In the genomic region with DNA sequence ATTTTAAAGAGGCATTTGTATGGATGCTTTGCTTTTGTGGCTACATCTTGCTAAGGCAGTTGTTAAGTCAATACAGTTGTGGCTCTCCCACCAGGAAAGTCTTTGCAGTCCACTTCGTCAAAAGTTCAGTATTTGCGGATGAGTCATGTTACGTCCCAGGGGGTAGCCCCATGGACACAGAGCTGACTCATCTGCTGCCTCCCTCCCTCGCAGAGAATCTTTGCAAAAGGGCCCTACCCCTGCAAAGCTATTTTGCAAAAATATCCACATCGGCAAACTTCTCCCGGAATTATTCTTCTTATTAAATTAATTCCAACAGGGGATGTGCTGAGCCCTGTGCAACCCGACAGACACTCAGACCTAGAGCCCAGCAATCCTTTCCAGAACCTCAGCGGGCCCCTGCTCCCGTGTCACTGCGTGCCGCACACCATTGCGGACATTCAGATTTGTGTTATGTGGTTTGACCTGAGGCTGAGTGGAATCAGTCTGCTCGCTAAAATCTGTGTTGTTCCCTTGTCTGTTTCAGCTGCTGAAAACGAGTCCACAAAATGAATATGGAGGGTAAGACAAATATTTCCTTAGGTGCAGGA, we compare ENCODE assay signal across 15 mouse cellular contexts. TPM values are rescaled to one million over a fixed set of nuclear protein-coding genes. Genes with fewer than 3 reads are reported as not detected.
DNase-seq lines count a peak whose midpoint lies in the region; ATAC-seq and TF ChIP-seq lines count a peak whose summit lies in the region.
"Had no signal": no experiment of that assay in that cellular context is flagged by ENCODE, and none has a peak within 500 bp of the region (broad histone marks: within the 10 kb centered on the region; RNA-seq: fewer than 3 reads in every experiment).

No protein-coding gene starts in this region.

- ATAC-seq in hindbrain, postnatal 0 days = no peak
- no peak for ATAC-seq in hindbrain, embryonic 14.5 days (ENCODE audit: low FRiP score)
- ATAC-seq: midbrain, embryonic 16.5 days had no signal

- H3K4me3 ChIP-seq in testis, adult 2 months (ENCODE audit: control insufficient read depth, low read depth, low read length) = no peak overlapping the region
- peak overlapping the region; percentile 48 for H3K4me3 ChIP-seq in gastrocnemius, adult 2 months
- H3K4me3 ChIP-seq in hindbrain, postnatal 0 days (ENCODE audit: low read length) = no peak overlapping the region
- H3K4me3 ChIP-seq in hindbrain, embryonic 14.5 days (replicated peaks; ENCODE audit: low read length) = no peak overlapping the region
- H3K4me3 ChIP-seq: heart, embryonic 15.5 days; neural tube, embryonic 15.5 days had no signal

- H3K36me3 ChIP-seq in testis, adult 2 months (ENCODE audit: control insufficient read depth, insufficient read depth, low read length) = no peaks in the 10 kb centered on the region
- H3K36me3 ChIP-seq in hindbrain, postnatal 0 days (ENCODE audit: insufficient read depth, low read length) = no peaks in the 10 kb centered on the region
- H3K36me3 ChIP-seq in hindbrain, embryonic 14.5 days (replicated peaks; ENCODE audit: control insufficient read depth, insufficient read depth) = no peaks in the 10 kb centered on the region
- H3K36me3 ChIP-seq: heart, embryonic 15.5 days; neural tube, embryonic 15.5 days had no signal

- no peaks in the 10 kb centered on the region for H3K9me3 ChIP-seq in hindbrain, postnatal 0 days (ENCODE audit: low read length)
- H3K9me3 ChIP-seq in hindbrain, embryonic 14.5 days (ENCODE audit: control insufficient read depth, low read length) = no peaks in the 10 kb centered on the region
- H3K9me3 ChIP-seq: heart, embryonic 15.5 days; neural tube, embryonic 15.5 days had no signal

- peaks cover 6% of the 10 kb centered on the region; the same call in 1 of the 2 replicates for H3K27me3 ChIP-seq in testis, adult 2 months (ENCODE audit: control insufficient read depth, insufficient read depth, low read length)
- peaks cover 30% of the 10 kb centered on the region for H3K27me3 ChIP-seq in hindbrain, postnatal 0 days (ENCODE audit: insufficient read depth, low read length)
- H3K27me3 ChIP-seq in hindbrain, embryonic 14.5 days (ENCODE audit: control insufficient read depth, insufficient read depth, low read length) = peaks cover 41% of the 10 kb centered on the region
- H3K27me3 ChIP-seq: heart, embryonic 15.5 days had no signal

- no peak for TF ChIP-seq POLR2A in testis, adult 2 months (IDR thresholded peaks at IDR 0.05; ENCODE audit: control insufficient read depth, low read depth, low read length)

- peak overlapping the region; percentile 0; the same call in 1 of the 2 replicates for H3K27ac ChIP-seq in testis, adult 2 months (ENCODE audit: control insufficient read depth, insufficient read depth, low read depth, low read length)
- peak overlapping the region; percentile 74 for H3K27ac ChIP-seq in gastrocnemius, adult 2 months
- no peak overlapping the region for H3K27ac ChIP-seq in hindbrain, postnatal 0 days
- H3K27ac ChIP-seq in hindbrain, embryonic 14.5 days = no peak overlapping the region
- H3K27ac ChIP-seq: liver, embryonic 14.5 days; macrophage; neural tube, embryonic 15.5 days had no signal

- no peak overlapping the region for H3K9ac ChIP-seq in hindbrain, postnatal 0 days (replicated peaks; ENCODE audit: low read length)
- H3K9ac ChIP-seq in hindbrain, embryonic 14.5 days = no peak overlapping the region
- H3K9ac ChIP-seq: heart, embryonic 15.5 days; liver, embryonic 14.5 days; neural tube, embryonic 15.5 days had no signal

- TF ChIP-seq CTCF in testis, adult 2 months (IDR thresholded peaks at IDR 0.05; ENCODE audit: control insufficient read depth, insufficient read depth, insufficient replicate concordance, low read depth, low read length) = no peak
- no peak for TF ChIP-seq CTCF in gastrocnemius, adult 2 months (IDR thresholded peaks at IDR 0.05)
- TF ChIP-seq CTCF in hindbrain, postnatal 0 days (IDR thresholded peaks at IDR 0.05; ENCODE audit: low read depth) = no peak

- intact Hi-C loops in gastrocnemius, adult 2 months (cut with DNase I) = no loop called here

- H3K4me2 ChIP-seq in hindbrain, postnatal 0 days (ENCODE audit: low read depth, low read length) = no peak overlapping the region
- H3K4me2 ChIP-seq in hindbrain, embryonic 14.5 days (replicated peaks) = no peak overlapping the region
- H3K4me2 ChIP-seq: heart, embryonic 15.5 days; neural tube, embryonic 15.5 days had no signal

- H3K4me1 ChIP-seq in testis, adult 2 months (ENCODE audit: control insufficient read depth, insufficient read depth, low read length) = peaks cover 11% of the 10 kb centered on the region
- H3K4me1 ChIP-seq in hindbrain, postnatal 0 days (ENCODE audit: insufficient read depth, low read length) = peaks cover 9% of the 10 kb centered on the region
- no peaks in the 10 kb centered on the region; the same call in 1 of the 2 replicates for H3K4me1 ChIP-seq in hindbrain, embryonic 14.5 days (replicated peaks; ENCODE audit: control insufficient read depth, insufficient read depth, low read length)

- 74% methylated on average over 14 of the region's 14 CpGs for WGBS in hindbrain, postnatal 0 days
- 74% methylated on average over 14 of the region's 14 CpGs for WGBS in hindbrain, embryonic 14.5 days

- DNase-seq in adrenal gland, postnatal 10 days = peak; percentile 69
- no peak for DNase-seq in adrenal gland, adult 8-10 months
- DNase-seq in testis, postnatal 14 days (ENCODE audit: low spot score) = no peak
- peak; percentile 74 for DNase-seq in gastrocnemius, adult 2 months
- no peak for DNase-seq in hindbrain, postnatal 0 days (ENCODE audit: low spot score)
- no peak for DNase-seq in cerebellum, adult 8-10 months
- no peak for DNase-seq in hindbrain, embryonic 14.5 days (ENCODE audit: low spot score)
- DNase-seq: kidney, adult 2 months; left cerebral cortex, postnatal 4 days had no signal

RNA-seq across cellular contexts. Expression of gene Cavin1, which starts 3.8 kb away (rescaled TPM):
- 100 to 1,000 TPM; 327 to 368 TPM for total RNA-seq in adrenal gland, postnatal 10 days (2021)
- 100 to 1,000 TPM; 321 to 363 (median 344) TPM for total RNA-seq in adrenal gland, adult 8-10 months (2022)
- polyA plus RNA-seq in testis, adult 2 months (2012; rRNA removed) = 5.1 and 6.1 TPM in 2 replicates
- 100 to 1,000 TPM; 133 to 149 TPM for total RNA-seq in gastrocnemius, adult 2 months (2021)
- total RNA-seq in hindbrain, postnatal 0 days (2014; rRNA removed) = 19.7 and 26.3 TPM in 2 replicates
- 48.6 and 50.2 TPM in 2 replicates for polyA plus RNA-seq in hindbrain, postnatal 0 days (2015; fragmentation: Nextera tagmentation; extraction: Ambion mirVana)
- 20.1 and 21.1 TPM in 2 replicates for polyA plus RNA-seq in hindbrain, embryonic 14.5 days (2014; fragmentation: Nextera tagmentation; extraction: Ambion mirVana)

RNA-seq across cellular contexts. Expression of gene Atp6v0a1, which starts 34.8 kb away (rescaled TPM):
- 10 to 100 TPM; 93.4 to 95.8 TPM for total RNA-seq in adrenal gland, postnatal 10 days (2021)
- total RNA-seq in adrenal gland, adult 8-10 months (2022) = 100 to 1,000 TPM; 155 to 222 (median 186) TPM
- 18.1 and 23.7 TPM in 2 replicates for polyA plus RNA-seq in testis, adult 2 months (2012; rRNA removed)
- 10 to 100 TPM; 59.6 to 65.2 TPM for total RNA-seq in gastrocnemius, adult 2 months (2021)
- 213 and 222 TPM in 2 replicates for total RNA-seq in hindbrain, postnatal 0 days (2014; rRNA removed)
- 162 and 181 TPM in 2 replicates for polyA plus RNA-seq in hindbrain, postnatal 0 days (2015; fragmentation: Nextera tagmentation; extraction: Ambion mirVana)
- polyA plus RNA-seq in hindbrain, embryonic 14.5 days (2014; fragmentation: Nextera tagmentation; extraction: Ambion mirVana) = 143 and 152 TPM in 2 replicates

RNA-seq across cellular contexts. Expression of gene Stat3, which starts 35.1 kb away (rescaled TPM):
- 10 to 100 TPM; 68.2 to 75.6 TPM for total RNA-seq in adrenal gland, postnatal 10 days (2021)
- total RNA-seq in adrenal gland, adult 8-10 months (2022) = 100 to 1,000 TPM in 1 of 4 experiments, 10 to 100 TPM in 3; 84.0 to 116 (median 95.7) TPM
- 25.0 and 30.2 TPM in 2 replicates for polyA plus RNA-seq in testis, adult 2 months (2012; rRNA removed)
- total RNA-seq in gastrocnemius, adult 2 months (2021) = 10 to 100 TPM; 40.6 to 44.2 TPM
- 49.7 and 56.2 TPM in 2 replicates for total RNA-seq in hindbrain, postnatal 0 days (2014; rRNA removed)
- 41.4 and 43.4 TPM in 2 replicates for polyA plus RNA-seq in hindbrain, postnatal 0 days (2015; fragmentation: Nextera tagmentation; extraction: Ambion mirVana)
- 49.1 and 50.6 TPM in 2 replicates for polyA plus RNA-seq in hindbrain, embryonic 14.5 days (2014; fragmentation: Nextera tagmentation; extraction: Ambion mirVana)

Comparison
In these comparisons a context has a peak if more than half of its experiments do, and no peak if none do; other contexts are left out.
1. DNase-seq: peak in adrenal gland, postnatal 10 days (single experiment) and gastrocnemius, adult 2 months (single experiment); none in adrenal gland, adult 8-10 months (single experiment), testis, postnatal 14 days (single experiment), hindbrain, postnatal 0 days (single experiment), cerebellum, adult 8-10 months (single experiment) and hindbrain, embryonic 14.5 days (single experiment).
2. H3K27ac ChIP-seq: peak in testis, adult 2 months (single experiment) and gastrocnemius, adult 2 months (single experiment); none in hindbrain, postnatal 0 days (single experiment) and hindbrain, embryonic 14.5 days (single experiment).